Mouse (Mus musculus): ENCODE data around the gene Sema5a. TPM values are rescaled to one million over a fixed set of nuclear protein-coding genes. Genes with fewer than 3 reads are reported as not detected.

Sema5a gene
- polyA plus RNA-seq, 1 experiment: 6.4 TPM

- TF ChIP-seq MYOD1 (IDR thresholded peaks at IDR 0.05; ENCODE audit: control insufficient read depth, insufficient read length, low read depth) (no peak), CEBPB (IDR thresholded peaks at IDR 0.05; ENCODE audit: low read depth) (peak; percentile 83), MYOG (IDR thresholded peaks at IDR 0.05; ENCODE audit: control insufficient read depth, extremely low read depth, insufficient read length) (no peak), USF1 (IDR thresholded peaks at IDR 0.05; ENCODE audit: low read depth) (no peak)
These were observed 152.5 kb downstream of the Sema5a start for GRCm38 (mm10) chr15:32397064-32397463.

DNA sequence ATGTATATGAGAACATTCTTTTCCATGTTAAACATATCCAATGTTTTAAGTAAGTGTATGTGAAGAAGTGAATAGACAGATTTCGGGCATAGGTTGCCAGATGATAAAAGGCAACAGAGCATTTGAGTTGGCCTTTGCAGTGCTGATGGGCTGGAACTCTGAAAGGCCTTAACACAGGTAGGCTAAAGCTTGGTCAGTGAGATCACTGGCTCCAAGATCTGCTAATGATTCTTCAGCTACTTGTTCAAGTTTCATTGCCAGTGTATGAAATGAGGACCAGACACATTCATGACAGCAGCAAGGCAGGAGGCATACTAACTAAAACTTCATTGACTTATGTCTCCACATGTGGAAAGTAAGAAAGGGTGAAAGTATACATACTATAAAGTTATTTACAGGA is 154.1 kb downstream of the Sema5a start:
- Histone ChIP-seq H3ac (ENCODE audit: control insufficient read depth, insufficient read length, low read depth) (no peak overlapping the region), H3K79me3 (ENCODE audit: low read depth) (no peaks in the 10 kb centered on the region), H3K4me3 (ENCODE audit: insufficient read depth, poor library complexity, severe bottlenecking) (no peak overlapping the region), H3K36me3 (ENCODE audit: control insufficient read depth, insufficient read depth) (no peaks in the 10 kb centered on the region), H3K27me3 (ENCODE audit: control insufficient read depth, insufficient read depth, insufficient read length) (no peaks in the 10 kb centered on the region), H3K79me2 (ENCODE audit: control insufficient read depth, insufficient read depth) (no peaks in the 10 kb centered on the region)
- TF ChIP-seq MYOG (IDR thresholded peaks at IDR 0.05; ENCODE audit: control insufficient read depth, extremely low read depth, insufficient read length) (no peak), FOSL1 (IDR thresholded peaks at IDR 0.05; ENCODE audit: insufficient read depth, low read length, poor library complexity, severe bottlenecking) (no peak), CEBPB (IDR thresholded peaks at IDR 0.05; ENCODE audit: low read depth) (no peak)

More at GRCm38 (mm10) chr15:32397064-32397463, 152.5 kb downstream of the Sema5a start:
- Histone ChIP-seq H3K79me2 (ENCODE audit: control insufficient read depth, insufficient read depth) (no peaks in the 10 kb centered on the region), H3ac (ENCODE audit: control insufficient read depth, insufficient read length, low read depth) (no peak overlapping the region), H3K4me3 (ENCODE audit: insufficient read depth, poor library complexity, severe bottlenecking) (no peak overlapping the region), H3K27me3 (ENCODE audit: control insufficient read depth, insufficient read depth, insufficient read length) (no peaks in the 10 kb centered on the region), H3K79me3 (ENCODE audit: low read depth) (no peaks in the 10 kb centered on the region), H3K36me3 (ENCODE audit: control insufficient read depth, insufficient read depth) (no peaks in the 10 kb centered on the region)

DNA sequence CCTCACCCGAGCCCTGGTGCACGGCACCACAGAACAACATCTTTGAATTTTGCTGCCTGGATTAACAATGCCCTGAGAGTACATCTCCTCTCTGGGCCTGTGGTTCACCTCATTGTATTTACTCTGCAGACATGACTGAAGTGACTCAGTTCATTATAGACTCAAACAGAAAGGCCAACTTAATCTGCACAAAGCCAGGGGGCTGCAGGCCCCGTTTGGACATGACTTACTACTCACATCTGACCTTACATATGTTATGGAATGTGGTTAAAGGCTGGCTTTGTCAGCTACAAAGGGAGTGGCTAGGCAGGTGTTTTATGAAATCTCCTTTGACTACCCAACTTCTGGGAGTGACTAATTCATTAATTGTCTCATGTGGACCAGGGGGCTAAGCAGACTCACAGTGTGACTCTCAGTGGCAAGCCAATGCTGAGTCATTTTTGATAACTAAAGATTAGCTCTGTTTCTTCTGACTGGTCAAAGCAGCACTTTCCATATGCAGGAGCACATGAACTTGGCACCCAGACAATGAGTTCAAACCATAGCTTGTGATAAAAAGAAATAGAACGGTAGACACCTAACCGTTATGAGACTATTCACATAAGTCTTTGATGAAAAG is 157.4 kb downstream of the Sema5a start:
- TF ChIP-seq MYOD1 (IDR thresholded peaks at IDR 0.05; ENCODE audit: control insufficient read depth, insufficient read length, low read depth) (peak; percentile 82), FOSL1 (IDR thresholded peaks at IDR 0.05; ENCODE audit: insufficient read depth, low read length, poor library complexity, severe bottlenecking) (peak; percentile 57), CTCF (IDR thresholded peaks at IDR 0.05; ENCODE audit: control insufficient read depth, insufficient read depth, insufficient read length) (no peak)
- H3ac ChIP-seq (ENCODE audit: control insufficient read depth, insufficient read length, low read depth): no peak overlapping the region
- no peak overlapping the region for H3K4me3 ChIP-seq (ENCODE audit: insufficient read depth, poor library complexity, severe bottlenecking)
- H3K79me3 ChIP-seq (ENCODE audit: low read depth): no peaks in the 10 kb centered on the region
- H3K27me3 ChIP-seq (ENCODE audit: control insufficient read depth, insufficient read depth, insufficient read length): no peaks in the 10 kb centered on the region
- no peaks in the 10 kb centered on the region for H3K36me3 ChIP-seq (ENCODE audit: control insufficient read depth, insufficient read depth)
- H3K79me2 ChIP-seq (ENCODE audit: control insufficient read depth, insufficient read depth): no peaks in the 10 kb centered on the region

- no peaks in the 10 kb centered on the region for H3K79me3 ChIP-seq (ENCODE audit: low read depth)
- no peaks in the 10 kb centered on the region for H3K27me3 ChIP-seq (ENCODE audit: control insufficient read depth, insufficient read depth, insufficient read length)
- H3K36me3 ChIP-seq (ENCODE audit: control insufficient read depth, insufficient read depth): no peaks in the 10 kb centered on the region
- TF ChIP-seq MYOD1 (IDR thresholded peaks at IDR 0.05; ENCODE audit: control insufficient read depth, insufficient read length, low read depth) (no peak), FOSL1 (IDR thresholded peaks at IDR 0.05; ENCODE audit: insufficient read depth, low read length, poor library complexity, severe bottlenecking) (no peak), CTCF (IDR thresholded peaks at IDR 0.05; ENCODE audit: control insufficient read depth, insufficient read depth, insufficient read length) (no peak), CEBPB (IDR thresholded peaks at IDR 0.05; ENCODE audit: low read depth) (no peak), MAX (IDR thresholded peaks at IDR 0.05) (no peak), USF1 (IDR thresholded peaks at IDR 0.05; ENCODE audit: low read depth) (no peak), MYOG (IDR thresholded peaks at IDR 0.05; ENCODE audit: control insufficient read depth, extremely low read depth, insufficient read length) (no peak)
- H3K4me3 ChIP-seq (ENCODE audit: insufficient read depth, poor library complexity, severe bottlenecking): no peak overlapping the region
- H3ac ChIP-seq (ENCODE audit: control insufficient read depth, insufficient read length, low read depth): no peak overlapping the region
- no peaks in the 10 kb centered on the region for H3K79me2 ChIP-seq (ENCODE audit: control insufficient read depth, insufficient read depth)
These were observed 158.7 kb downstream of the Sema5a start for GRCm38 (mm10) chr15:32403321-32403720.

DNA sequence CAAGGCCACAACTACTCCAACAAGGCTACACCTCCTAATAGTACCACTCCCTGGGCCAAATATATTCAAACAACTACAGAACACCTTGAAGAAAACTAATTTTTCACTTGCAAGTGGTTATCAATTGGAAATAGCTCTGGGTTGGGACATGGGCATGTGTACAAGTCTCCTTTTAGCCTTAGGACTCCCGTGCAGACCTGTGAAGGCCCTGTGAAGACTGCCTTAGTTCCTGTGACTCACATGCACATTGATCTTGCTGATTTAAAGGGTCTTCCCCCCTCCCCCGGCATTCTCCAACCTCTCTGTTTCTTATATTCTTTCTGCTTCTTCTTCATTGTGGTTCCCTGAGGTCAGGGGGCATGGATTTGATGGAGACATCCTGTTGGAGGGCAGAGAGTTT is 161.8 kb downstream of the Sema5a start:
- Histone ChIP-seq H3K36me3 (ENCODE audit: control insufficient read depth, insufficient read depth) (no peaks in the 10 kb centered on the region), H3K79me2 (ENCODE audit: control insufficient read depth, insufficient read depth) (no peaks in the 10 kb centered on the region)

DNA sequence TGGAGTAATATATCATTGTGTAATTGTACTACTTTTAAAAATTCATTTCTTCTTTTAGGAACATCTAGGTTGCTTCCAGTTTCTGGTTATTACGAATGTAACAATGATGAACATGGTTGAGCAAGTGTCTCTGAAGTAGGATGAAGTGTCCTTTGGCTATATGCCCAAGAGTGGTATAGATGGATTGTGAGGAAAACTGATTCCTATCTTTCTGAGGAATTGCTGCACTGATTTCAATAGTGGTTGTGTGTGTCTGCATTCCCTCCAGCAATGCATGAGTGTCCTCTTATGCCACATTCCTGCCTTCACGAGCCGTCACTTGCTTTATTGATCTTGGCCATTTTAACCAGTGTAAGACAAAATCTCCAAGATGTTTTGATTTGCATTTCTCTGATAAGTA is 163.2 kb downstream of the Sema5a start:
- no peak for TF ChIP-seq MYOG (IDR thresholded peaks at IDR 0.05; ENCODE audit: control insufficient read depth, extremely low read depth, insufficient read length)
- TF ChIP-seq FOSL1 (IDR thresholded peaks at IDR 0.05; ENCODE audit: insufficient read depth, low read length, poor library complexity, severe bottlenecking): no peak
- no peak for TF ChIP-seq MYOD1 (IDR thresholded peaks at IDR 0.05; ENCODE audit: control insufficient read depth, insufficient read length, low read depth)
- no peak for TF ChIP-seq MAX (IDR thresholded peaks at IDR 0.05)
- TF ChIP-seq CTCF (IDR thresholded peaks at IDR 0.05; ENCODE audit: control insufficient read depth, insufficient read depth, insufficient read length): no peak
- no peak for TF ChIP-seq CEBPB (IDR thresholded peaks at IDR 0.05; ENCODE audit: low read depth)
- Histone ChIP-seq H3K79me2 (ENCODE audit: control insufficient read depth, insufficient read depth) (no peaks in the 10 kb centered on the region), H3K36me3 (ENCODE audit: control insufficient read depth, insufficient read depth) (no peaks in the 10 kb centered on the region), H3ac (ENCODE audit: control insufficient read depth, insufficient read length, low read depth) (no peak overlapping the region), H3K79me3 (ENCODE audit: low read depth) (no peaks in the 10 kb centered on the region), H3K27me3 (ENCODE audit: control insufficient read depth, insufficient read depth, insufficient read length) (no peaks in the 10 kb centered on the region), H3K4me3 (ENCODE audit: insufficient read depth, poor library complexity, severe bottlenecking) (no peak overlapping the region)

More for the DNA sequence above, 161.8 kb downstream of the Sema5a start:
- Histone ChIP-seq H3ac (ENCODE audit: control insufficient read depth, insufficient read length, low read depth) (no peak overlapping the region), H3K79me3 (ENCODE audit: low read depth) (no peaks in the 10 kb centered on the region), H3K4me3 (ENCODE audit: insufficient read depth, poor library complexity, severe bottlenecking) (no peak overlapping the region), H3K27me3 (ENCODE audit: control insufficient read depth, insufficient read depth, insufficient read length) (no peaks in the 10 kb centered on the region)
- TF ChIP-seq MYOG (IDR thresholded peaks at IDR 0.05; ENCODE audit: control insufficient read depth, extremely low read depth, insufficient read length) (no peak), FOSL1 (IDR thresholded peaks at IDR 0.05; ENCODE audit: insufficient read depth, low read length, poor library complexity, severe bottlenecking) (no peak), CTCF (IDR thresholded peaks at IDR 0.05; ENCODE audit: control insufficient read depth, insufficient read depth, insufficient read length) (no peak), CEBPB (IDR thresholded peaks at IDR 0.05; ENCODE audit: low read depth) (no peak), MYOD1 (IDR thresholded peaks at IDR 0.05; ENCODE audit: control insufficient read depth, insufficient read length, low read depth) (no peak), MAX (IDR thresholded peaks at IDR 0.05) (no peak), USF1 (IDR thresholded peaks at IDR 0.05; ENCODE audit: low read depth) (no peak)
